Mouse (Mus musculus): ENCODE measurements around the gene Tapbp.
"Not testable (repeated sequence)": the region's sequence is repeated elsewhere in the genome, so short reads cannot be mapped to it uniquely, and the experiment has no call there.

The Tapbp gene

DNA sequence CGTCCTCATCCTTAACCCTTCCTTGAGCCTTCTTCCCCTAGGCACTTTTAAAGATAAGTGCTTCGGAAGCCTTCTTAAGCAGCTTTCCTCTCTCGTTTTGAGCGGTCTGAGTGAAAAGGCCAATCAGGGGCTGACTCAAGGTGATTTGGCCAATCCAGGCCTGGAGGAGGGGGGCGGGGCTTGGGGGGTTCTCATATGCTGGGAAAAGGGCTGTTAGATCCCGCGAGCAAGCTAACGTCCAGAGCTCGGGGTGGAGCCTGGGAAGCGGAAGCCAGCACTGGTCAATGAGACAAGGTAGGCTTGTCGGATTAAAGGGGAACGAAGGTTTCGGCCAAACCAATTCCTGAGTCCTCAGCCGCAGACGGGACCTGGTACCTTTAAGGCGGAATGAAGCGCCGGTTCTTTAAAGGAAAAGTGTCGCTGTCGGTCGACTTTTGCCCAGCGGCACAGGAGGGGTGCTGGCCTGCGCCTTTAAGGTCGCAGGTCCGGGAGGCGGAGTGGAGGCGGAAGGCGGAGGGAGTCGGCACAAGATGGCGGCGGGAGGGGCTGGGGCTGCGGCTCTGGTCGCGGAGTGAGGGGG, at the start of gene Tapbp, which contains the start of gene Zbtb22:
Tapbp (plus strand) TSS at position 229 of the 580 bp plus-strand sequence.
Zbtb22 (plus strand) TSS at position 234 of the 580 bp plus-strand sequence.
- peak; percentile 95 to 98 for DNase-seq (ENCODE audit: low spot score in 2 of 2)

DNA sequence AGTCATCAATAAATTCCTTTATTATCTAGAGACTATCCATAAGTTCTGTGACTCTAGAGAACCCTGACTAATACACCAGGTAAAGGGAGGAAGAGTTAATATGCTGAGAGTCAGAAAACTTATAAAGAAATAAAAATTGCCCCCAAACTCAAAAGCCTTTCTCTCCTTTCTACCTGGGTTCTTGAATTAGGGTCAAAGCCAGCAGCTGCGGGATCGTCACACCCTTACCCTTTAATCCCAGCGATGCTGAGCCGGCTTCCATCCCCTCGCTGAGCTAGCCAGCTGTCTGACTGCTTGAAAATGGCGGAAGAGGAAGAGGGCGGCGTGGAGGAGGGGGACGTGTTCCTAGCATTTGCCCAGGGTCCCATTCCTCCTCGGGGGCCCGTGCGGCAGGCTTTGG, 42.2 kb upstream of the Tapbp start, which contains the start of gene Gm7029:
Gm7029 (plus strand) TSS at position 301 of the 400 bp plus-strand sequence.
- not testable (repeated sequence) for DNase-seq (ENCODE audit: low spot score in 2 of 2)

DNA sequence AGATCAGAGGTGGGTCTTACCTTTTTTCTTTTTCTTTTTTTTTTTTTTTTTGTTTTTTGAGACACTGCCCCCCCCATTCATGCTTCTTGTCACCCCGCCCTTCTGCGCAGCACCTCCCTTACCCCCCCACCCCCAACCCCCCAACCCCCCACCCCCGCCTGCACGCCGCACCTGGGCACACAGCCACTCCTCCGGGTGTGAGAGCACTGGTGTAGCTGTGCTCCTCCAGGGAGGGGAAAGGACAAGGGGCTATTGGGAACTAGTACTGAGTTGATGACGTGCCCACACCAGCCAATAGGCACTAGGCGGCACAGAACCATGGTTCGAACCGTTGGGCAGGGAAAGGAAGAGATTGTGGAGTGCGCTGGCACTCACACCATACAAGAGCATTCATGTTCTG, 41.3 kb upstream of the Tapbp start:
- DNase-seq (ENCODE audit: low spot score in 2 of 2) = no peak

DNA sequence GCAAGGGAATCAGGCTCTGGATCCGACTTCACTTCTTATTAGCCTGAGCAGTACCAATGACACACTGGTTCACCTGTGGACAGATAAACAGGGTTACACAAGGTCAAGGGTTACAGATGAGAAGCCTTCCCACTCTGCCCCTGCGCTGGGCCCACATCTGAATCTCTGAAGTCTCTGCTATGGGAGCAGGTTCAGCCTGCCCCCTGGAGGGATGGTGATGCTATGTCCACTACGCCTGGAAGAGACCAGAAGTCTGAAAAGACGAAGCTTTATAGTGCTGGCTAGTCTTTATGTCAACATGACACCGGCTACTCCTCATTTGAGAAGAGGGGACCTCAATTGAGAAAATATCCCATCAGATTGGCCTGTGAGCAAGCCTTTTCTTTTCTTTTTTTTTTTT, 39.9 kb upstream of the Tapbp start:
- DNase-seq (ENCODE audit: low spot score in 2 of 2) = not testable (repeated sequence)

DNA sequence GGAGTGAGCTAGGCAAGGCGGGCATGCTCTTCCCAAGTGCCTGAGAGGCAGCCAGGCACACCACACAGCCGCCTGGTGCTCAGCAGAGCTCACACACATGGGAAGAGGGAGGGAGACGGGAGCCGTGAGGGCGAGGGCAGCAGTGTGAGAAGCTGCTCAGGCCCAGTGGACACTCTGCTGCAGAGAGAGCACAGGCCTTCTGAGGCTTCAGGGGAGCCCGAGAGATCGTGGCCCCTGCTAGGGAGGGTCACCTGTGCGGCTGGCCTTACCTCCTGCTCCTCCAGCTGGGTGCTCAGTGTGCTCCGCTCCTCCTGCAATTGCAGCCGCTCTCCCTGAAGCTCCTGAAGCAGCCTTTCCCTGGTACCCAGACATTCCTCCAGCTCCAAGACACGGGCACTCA, 31.4 kb upstream of the Tapbp start:
- DNase-seq (ENCODE audit: low spot score in 2 of 2) = not testable (repeated sequence)

DNA sequence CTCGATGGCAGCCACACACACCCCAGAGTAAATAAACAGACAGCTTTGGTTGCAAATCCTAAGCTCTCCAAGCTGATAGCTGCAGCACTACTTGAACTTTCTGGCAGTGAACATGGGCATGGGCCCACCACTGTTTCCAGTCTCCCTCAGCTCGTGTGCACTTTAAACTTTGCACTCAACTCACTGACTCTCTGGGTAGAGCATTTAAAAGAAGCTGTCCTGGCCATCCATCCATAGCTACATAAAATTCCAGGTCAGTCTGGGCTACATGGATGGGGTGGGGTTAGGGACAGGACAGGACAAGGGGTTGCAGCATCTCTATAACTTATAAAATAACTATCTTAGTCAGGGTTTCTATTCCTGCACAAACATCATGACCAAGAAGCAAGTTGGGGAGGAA, 27.9 kb upstream of the Tapbp start:
- not testable (repeated sequence) for DNase-seq (ENCODE audit: low spot score in 2 of 2)

DNA sequence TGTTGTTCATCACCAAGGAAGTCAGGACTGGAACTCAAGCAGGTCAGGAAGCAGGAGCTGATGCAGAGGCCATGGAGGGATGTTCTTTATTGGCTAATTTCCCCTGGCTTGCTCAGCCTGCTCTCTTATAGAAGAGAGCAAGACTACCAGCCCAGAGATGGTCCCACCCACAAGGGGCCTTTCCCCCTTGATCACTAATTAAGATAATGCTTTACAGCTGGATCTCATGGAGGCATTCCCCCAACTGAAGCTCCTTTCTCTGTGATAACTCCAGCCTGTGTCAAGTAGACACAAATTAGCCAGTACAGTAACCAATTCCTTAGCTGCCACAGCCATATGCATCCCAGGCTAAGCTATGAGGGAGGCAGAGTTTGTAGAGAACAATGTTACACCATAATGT, 27.5 kb upstream of the Tapbp start:
- not testable (repeated sequence) for DNase-seq (ENCODE audit: low spot score in 2 of 2)

DNA sequence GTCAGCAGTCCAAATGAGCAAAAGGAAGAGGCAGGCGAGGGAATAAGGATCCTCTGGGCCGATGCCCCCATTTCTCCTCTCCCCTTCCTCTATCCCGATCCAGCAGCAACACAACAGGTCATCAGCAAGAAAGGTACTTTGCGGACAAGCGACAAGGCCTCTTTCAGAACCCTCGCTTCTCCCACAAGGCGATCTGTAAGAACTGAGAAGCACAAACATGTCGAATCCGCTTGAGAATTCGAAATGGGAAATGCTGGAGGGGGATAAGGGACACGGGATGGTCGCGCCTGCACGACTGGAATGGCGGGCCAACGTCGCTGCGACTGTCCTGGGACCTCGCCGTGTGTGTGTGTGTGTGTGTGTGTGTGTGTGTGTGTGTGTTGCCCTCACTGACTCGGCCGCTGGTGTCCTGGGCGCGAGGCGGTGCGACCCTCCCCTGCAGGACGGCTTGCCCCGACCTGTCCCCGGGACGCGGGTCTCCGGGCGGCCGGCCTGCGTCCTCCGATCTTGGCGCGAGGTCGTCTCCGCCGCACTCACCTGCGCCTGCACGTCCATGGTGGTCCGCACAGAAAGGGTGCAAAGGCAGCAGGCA, 25.7 kb upstream of the Tapbp start:
- DNase-seq (ENCODE audit: low spot score in 2 of 2) = not testable (repeated sequence)

DNA sequence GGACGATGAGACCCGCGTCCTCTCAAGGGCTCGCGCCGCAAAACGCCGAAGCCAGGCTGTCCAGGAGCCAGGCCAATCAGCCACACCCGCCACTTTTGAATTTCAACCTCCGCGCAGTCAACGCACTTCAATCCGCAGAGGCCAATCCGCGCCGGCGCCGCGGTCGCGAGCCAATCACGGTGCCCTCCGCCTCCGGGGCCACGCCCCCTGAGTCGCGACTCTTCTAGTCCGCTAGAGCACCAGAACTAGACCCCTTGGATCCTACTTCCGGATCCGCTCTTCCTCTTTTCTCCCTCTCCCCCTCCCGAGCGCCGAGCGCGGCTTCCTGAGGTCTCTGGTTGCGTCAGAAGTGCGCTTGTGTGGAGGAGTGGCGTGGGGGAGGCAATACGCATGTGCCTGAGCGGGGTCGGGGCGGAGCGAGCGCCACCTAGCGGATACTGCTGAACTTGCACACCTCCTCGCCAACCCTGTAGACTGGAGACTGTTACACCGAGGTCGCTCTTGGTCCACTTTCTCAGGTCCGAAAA, 25.1 kb upstream of the Tapbp start, which contains the start of gene Kifc1:
Kifc1 (minus strand) TSS at position 129 of the 527 bp plus-strand sequence.
- DNase-seq (ENCODE audit: low spot score in 2 of 2) = peak; percentile 100

DNA sequence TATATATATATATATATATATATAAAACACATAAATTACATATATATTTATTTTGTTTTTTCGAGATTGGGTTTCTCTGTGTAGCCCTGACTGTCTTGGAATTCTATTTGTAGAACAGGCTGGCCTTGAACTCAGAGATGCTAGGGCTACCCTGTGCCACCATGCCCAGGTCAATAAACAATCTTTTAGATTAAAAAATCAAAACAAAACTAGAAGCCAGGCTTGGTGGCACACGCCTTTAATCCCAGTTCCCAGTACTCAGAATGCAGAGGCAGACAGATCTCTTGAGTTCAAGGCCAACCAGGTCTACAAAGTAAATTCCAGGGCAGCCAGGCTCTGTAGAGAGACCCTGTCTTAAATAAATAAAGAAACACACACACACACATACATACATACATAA, 24.3 kb upstream of the Tapbp start:
- DNase-seq (ENCODE audit: low spot score in 2 of 2) = no peak

DNA sequence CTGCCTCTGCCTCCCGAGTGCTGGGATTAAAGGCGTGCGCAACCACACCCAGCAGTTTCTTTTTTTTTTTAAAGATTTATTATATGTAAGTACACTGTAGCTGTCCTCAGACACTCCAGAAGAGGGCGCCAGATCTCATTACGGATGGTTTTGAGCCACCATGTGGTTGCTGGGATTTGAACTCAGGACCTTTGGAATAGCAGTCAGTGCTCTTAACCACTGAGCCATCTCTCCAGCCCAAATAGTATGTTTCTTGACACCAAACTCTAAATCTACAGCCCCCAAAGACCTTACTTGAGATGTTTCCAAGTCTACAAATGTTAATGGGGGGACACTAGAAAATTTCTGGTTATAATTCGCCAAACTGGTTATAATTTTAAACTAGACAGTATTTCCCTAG, 23.8 kb upstream of the Tapbp start:
- not testable (repeated sequence) for DNase-seq (ENCODE audit: low spot score in 2 of 2)

DNA sequence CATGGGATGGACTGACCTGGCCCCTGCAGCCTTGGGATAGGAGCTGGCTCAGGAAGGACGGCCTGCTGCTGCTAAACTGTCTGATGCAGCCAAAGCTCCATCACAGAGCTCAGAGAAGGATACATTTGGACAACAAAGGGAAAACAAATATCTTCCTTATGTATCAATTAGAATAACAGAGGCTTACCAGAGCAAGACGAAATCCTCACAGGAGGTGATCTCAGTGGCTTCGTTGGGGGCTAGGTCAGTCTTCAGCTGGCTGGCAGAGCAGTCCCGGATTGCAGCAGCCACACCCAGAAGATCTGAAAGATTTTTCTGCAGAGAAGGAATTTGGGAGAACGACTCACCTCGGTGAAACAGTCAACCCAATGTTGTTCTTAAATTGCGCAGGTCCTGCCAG, 23.3 kb upstream of the Tapbp start:
- DNase-seq (ENCODE audit: low spot score in 2 of 2) = no peak

DNA sequence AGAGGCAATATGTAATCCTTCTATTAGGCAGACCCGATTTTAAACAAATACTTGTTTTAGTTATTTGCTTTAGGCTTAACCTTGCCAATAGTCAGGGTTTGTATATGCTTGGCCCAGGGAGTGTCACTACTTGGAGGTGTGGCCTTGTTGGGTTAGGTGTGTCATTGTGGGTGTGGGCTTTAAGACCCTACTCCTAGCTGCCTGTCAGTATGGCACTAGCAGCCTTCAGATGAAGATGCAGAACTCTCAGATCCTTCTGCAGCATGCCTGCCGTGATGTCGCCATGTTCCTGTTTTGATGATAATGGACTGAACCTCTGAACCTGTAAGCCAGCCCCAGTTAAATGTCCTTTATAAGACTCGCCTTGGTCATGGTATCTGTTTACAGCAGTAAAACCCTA, 22.7 kb upstream of the Tapbp start:
- DNase-seq (ENCODE audit: low spot score in 2 of 2) = not testable (repeated sequence)

DNA sequence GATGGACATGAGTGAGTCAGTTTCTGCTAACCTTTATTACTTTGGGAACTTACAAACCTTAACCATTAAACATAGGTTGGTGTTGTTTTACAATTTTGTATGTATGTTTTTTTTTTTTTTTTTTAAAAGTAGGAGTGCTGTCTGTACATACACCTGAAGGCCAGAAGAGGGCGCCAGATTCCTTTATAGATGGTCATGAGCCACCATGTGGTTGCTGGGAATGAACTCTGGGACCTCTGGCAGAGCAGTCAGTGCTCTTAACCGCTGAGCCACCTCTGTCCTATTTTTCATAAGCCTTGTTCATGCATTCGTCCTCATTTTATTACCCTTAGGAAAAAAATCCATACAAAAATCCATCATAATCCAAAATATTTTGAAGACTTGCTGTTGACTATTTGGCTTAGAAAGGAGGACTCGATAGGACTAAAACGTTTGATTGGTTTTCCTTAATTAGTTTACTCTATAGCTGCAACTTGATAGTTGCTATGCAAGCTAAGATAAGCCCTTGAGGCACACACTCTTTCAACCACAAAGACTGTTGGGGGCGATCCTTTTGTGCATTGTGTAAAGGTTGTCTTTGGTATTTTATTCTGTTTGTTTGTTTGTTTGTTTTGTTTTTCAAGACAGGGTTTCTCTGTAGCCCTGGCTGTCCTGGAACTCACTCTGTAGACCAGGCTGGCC, 18.4 kb upstream of the Tapbp start:
- DNase-seq (ENCODE audit: low spot score in 2 of 2) = no peak

DNA sequence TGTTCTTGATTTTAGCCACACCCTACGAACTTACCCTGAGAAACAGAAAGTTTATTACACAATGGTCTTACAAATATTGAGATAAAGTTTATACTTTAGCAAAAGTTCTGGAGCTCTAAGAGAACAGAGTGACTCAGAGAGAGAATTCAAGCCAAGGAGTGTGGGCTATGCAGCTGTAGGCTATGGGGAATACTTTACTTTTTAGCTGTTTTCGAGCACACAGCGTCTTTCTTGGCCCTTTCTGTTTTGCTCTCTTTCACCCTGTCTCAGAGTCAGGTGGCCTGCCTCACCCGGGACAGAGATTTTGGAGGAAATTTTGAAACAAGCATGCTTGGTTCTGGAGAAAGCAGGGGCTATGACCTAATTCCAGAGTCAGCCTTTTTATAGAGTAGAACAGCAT, 17.5 kb upstream of the Tapbp start:
- not testable (repeated sequence) for DNase-seq (ENCODE audit: low spot score in 2 of 2)

DNA sequence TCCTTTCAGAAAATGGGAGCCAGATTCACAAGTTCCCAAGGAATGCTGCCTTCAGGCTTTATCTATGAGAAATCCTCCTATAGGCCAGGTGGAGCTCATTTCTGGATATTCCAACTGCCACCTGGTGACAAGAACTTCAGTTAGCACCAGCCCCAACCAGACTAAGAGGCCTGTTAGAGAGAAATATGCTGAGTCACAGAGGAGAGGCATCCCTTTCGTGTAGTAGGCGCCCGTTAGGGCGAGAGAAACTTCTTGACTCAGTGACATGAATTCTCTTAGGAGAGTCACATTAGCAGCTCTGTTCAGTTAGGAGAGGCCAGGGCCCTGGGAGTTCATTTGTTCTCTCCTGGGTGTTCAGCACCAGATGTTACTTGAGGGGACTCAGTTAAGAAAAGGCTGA, 16.1 kb upstream of the Tapbp start:
- no peak for DNase-seq (ENCODE audit: low spot score in 2 of 2)

DNA sequence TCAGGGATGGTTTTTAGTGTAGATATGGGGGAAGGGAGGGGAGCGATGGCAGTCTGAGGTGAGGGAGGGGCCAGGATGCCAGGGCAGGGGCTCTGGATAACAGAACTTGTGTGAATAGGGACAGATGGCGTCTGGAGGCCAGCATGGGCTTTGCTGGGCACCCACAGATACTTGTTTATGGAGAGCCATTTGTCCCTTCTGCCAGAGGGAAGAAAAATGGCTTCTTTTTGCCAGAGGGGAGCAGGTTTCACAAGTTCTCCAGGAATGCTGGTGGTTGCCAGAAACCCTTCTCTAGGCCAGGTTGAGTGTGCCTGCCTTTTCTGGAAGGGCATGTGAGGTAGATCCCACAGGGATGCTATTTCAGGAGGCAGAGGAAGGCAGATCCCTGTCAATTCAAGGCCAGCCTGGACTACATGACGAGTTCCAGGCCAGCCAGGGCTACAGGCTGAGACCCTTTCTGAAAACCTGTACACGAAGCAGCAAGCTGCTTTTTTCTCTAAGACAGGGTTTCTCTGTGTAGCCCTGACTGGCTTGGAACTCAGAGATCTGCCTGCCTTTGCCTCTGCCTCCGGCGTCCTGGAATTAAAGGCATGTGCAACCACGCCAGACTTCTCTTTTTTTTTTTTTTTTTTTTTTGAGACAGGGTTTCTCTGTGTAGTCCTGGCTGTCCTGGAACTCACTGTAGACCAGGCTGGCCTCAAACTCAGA, 15.3 kb upstream of the Tapbp start:
- no peak for DNase-seq (ENCODE audit: low spot score in 2 of 2)

DNA sequence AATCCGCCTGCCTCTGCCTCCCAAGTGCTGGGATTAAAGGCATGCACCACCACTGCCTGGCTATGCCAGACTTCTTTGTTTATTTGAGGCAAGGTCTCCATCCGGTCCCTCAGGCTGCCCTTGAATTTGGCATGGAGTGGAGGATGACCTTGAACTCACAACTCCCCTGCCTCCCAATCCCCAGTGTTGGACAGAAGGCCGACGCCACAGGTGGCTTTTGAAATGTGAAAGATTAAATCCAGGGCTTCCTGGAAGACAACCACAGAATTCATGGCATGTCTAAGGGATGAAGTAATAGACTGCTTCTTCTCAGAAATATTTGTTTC, 14.7 kb upstream of the Tapbp start:
- no peak for DNase-seq (ENCODE audit: low spot score in 2 of 2)

DNA sequence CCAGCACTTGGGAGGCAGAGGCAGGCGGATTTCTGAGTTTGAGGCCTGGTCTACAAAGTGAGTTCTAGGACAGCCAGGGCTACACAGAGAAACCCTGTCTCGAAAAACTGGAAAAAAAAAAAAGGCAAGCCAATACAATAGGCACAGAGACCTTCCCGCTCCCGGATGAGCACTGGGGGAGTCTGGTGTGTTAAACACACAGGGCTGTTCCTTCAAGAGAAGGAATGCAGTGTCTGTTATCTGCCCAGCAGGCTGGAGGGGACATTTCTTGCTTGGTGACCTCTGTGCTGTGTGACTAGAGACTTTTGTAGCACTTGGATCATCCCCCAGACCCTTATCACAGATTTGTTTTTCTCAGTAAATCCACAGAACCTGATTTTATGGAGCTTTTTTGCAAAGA, 14.0 kb upstream of the Tapbp start:
- DNase-seq (ENCODE audit: low spot score in 2 of 2) = no peak

DNA sequence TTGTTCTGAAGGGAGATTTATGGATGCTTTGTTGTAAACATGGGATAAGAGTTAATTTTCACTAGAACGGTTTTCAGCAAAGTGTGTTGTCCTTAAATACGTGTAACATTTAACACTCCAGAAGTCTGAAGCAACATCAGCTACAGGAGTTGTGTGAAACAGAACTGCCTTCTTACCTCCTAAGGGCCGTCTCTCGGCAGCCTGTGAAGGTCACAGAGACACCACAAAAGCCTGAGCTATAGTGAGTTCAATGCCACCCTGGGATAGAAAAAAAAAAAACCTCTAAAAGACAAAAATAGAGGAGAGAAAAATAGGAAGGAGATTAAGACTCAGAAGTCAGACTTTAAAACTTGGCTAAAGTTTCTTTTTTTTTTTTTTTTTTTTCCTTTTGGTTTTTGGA, 13.6 kb upstream of the Tapbp start:
- DNase-seq (ENCODE audit: low spot score in 2 of 2) = no peak

DNA sequence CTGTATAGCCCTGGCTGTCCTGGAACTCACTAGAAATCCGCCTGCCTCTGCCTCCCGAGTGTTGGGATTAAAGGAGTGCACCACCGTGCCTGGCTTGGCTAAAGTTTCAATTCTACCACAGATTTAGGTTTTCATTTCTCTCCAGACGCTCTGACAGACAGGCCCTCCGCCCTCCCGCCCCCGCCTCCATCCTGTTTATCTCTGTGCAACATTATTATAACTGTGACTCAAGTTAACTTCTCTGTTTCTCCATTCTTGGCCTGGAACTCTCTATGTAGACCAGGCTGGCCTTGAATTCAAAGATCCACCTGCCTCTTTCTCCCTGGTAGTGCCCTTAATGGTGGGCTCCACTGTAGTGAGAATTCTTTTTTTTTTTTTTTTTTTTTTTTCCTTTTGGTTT, 13.2 kb upstream of the Tapbp start:
- no peak for DNase-seq (ENCODE audit: low spot score in 2 of 2)

DNA sequence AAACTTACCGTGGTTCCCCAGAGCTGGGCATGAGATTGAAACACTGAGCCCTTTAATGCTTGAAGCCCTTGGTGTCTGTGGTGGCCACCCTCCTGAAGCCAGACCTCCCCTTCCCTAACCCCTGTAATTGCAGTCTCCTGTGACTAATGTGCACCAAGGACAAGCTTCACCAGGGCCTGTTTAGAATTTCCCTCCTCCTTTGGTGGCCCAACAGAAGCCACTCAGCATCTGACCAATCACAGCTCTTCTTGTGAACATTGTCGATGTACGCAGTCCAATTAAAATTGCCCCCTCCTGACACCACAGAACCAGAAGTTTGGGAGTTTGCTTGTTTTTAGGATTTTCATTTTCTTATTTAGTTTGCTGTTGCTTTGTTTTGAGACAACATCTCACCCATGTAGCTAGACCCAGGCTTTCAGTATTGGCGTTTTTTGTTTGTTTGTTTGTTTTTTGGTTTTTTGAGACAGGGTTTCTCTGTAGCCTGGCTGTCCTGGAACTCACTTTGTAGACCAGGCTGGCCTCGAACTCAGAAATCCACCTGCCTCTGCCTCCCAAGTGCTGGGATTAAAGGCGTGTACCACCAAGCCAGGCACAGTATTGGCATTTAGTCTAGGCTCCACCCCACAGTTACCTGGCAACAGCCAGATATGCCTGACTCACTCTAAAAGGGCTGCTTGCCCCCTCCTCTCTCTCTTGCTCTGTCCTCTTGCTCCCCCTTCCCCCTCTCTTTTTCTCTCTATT, 11.6 kb upstream of the Tapbp start:
- DNase-seq (ENCODE audit: low spot score in 2 of 2) = not testable (repeated sequence)

All from left cerebral cortex, adult 9 months (tissue).